Mouse (Mus musculus) kidney, adult 2 months (tissue): Measurements from ENCODE around the gene Zc3h4.

Experiments used
- CTCF ChIP-seq: fragments of 200-500 bp; conservative IDR thresholded peaks from 2 replicates; pipeline ENCODE4 v1.5.1; 2011; ENCODE audit warnings: low read depth, mild to moderate bottlenecking, control low read depth, low read length, moderate library complexity, mixed read lengths; ENCODE audit not compliant: insufficient read depth, insufficient read length
- POLR2A ChIP-seq: fragments of 200-500 bp; IDR thresholded peaks from one replicate; pipeline ENCODE4 v1.6.1; 2011; ENCODE audit warnings: low read depth, low read length, control low read depth

DNA sequence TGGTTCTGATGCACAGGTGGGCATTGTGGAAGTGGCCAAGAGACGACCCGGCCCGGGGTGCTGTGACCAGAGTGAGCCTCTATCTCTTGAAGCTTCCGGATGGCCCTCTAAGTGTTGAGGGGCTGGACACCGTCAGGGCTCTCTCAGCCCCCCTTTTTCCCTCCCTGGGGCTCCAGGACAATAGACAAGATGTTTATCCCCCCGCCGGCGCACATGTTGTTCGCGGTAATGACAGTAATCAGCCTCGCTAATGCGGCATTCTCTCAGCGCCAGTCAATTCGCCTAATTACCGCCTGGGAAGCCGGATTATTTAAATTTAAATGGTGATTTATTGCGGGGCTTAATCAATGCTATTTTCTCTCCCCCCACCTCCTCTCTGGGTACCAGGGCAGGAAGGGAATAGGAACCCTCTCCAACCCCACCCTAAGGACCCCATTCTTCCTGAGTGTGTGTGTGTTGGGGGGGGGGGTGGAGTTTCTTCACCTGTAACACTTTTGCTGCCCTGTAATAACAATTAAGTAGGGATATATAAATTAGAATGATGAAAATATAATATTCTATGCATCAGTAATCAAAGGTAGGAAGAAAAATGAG is 71.5 kb downstream of the Zc3h4 start:
- TF ChIP-seq POLR2A: no peak
- no peak for TF ChIP-seq CTCF
